8 mouse cellular contexts compared by ENCODE assay signal in genomic region chr4:82509771-82510170, GRCm38 (mm10).
A peak's percentile ranks its signal among the peaks of the same experiment; 100 is the strongest.
DNase-seq lines count a peak whose midpoint lies in the region; ATAC-seq and TF ChIP-seq lines count a peak whose summit lies in the region.

No protein-coding gene starts in this region.

- peak; percentile 44 for DNase-seq in kidney, adult 9 months
- DNase-seq in kidney, postnatal 4 days = no peak
- peak; percentile 16 for DNase-seq in forebrain, embryonic 10.5 days (ENCODE audit: extremely low spot score, low spot score)
- DNase-seq in hindbrain, postnatal 0 days (ENCODE audit: low spot score) = no peak
- no peak for DNase-seq in midbrain, postnatal 0 days (ENCODE audit: low spot score)
- no peak for DNase-seq in gastrocnemius, postnatal 14 days
- DNase-seq in frontal cortex, postnatal 10 days (ENCODE audit: low spot score in 2 of 2) = no peak
- DNase-seq in lung, postnatal 25 days (ENCODE audit: low spot score) = no peak

- H3K9me3 ChIP-seq in forebrain, embryonic 10.5 days = no peaks in the 10 kb centered on the region
- no peaks in the 10 kb centered on the region for H3K9me3 ChIP-seq in hindbrain, postnatal 0 days (ENCODE audit: low read length)
- no peaks in the 10 kb centered on the region for H3K9me3 ChIP-seq in midbrain, postnatal 0 days (ENCODE audit: low read length)

- ATAC-seq in hindbrain, postnatal 0 days = no peak
- no peak for ATAC-seq in midbrain, postnatal 0 days (ENCODE audit: low FRiP score)

- 20% methylated on average over 4 of the region's 4 CpGs for whole genome bisulfite sequencing in forebrain, embryonic 10.5 days
- WGBS in hindbrain, postnatal 0 days = 17% methylated on average over 4 of the region's 4 CpGs
- WGBS in midbrain, postnatal 0 days = 23% methylated on average over 4 of the region's 4 CpGs

- H3K9ac ChIP-seq in hindbrain, postnatal 0 days (replicated peaks; ENCODE audit: low read length) = peak overlapping the region; percentile 99
- H3K9ac ChIP-seq in midbrain, postnatal 0 days (replicated peaks; ENCODE audit: low read length, poor library complexity, severe bottlenecking) = no peak overlapping the region

- intact Hi-C loops in gastrocnemius, postnatal 14 days (cut with DNase I; ENCODE audit: low total_unique reads) = loop anchor here (5.0 kb wide), 1 partner anchor 33 kb away; no protein-coding TSS in a partner anchor

- H3K4me2 ChIP-seq in hindbrain, postnatal 0 days (ENCODE audit: low read depth, low read length) = peak overlapping the region; percentile 74
- peak overlapping the region; percentile 98 for H3K4me2 ChIP-seq in midbrain, postnatal 0 days (ENCODE audit: low read depth, low read length, poor library complexity, severe bottlenecking)

- no peaks in the 10 kb centered on the region for H3K36me3 ChIP-seq in forebrain, embryonic 10.5 days (replicated peaks)
- no peaks in the 10 kb centered on the region for H3K36me3 ChIP-seq in hindbrain, postnatal 0 days (ENCODE audit: insufficient read depth, low read length)
- H3K36me3 ChIP-seq in midbrain, postnatal 0 days (ENCODE audit: insufficient read depth, low read length) = no peaks in the 10 kb centered on the region

- H3K4me1 ChIP-seq in forebrain, embryonic 10.5 days = peaks cover 87% of the 10 kb centered on the region
- H3K4me1 ChIP-seq in hindbrain, postnatal 0 days (ENCODE audit: insufficient read depth, low read length) = peaks cover 4% of the 10 kb centered on the region; the same call in 1 of the 2 replicates
- no peaks in the 10 kb centered on the region for H3K4me1 ChIP-seq in midbrain, postnatal 0 days (ENCODE audit: insufficient read depth, low read length)

- no peak for TF ChIP-seq CTCF in hindbrain, postnatal 0 days (IDR thresholded peaks at IDR 0.05; ENCODE audit: low read depth)
- TF ChIP-seq CTCF in midbrain, postnatal 0 days (IDR thresholded peaks at IDR 0.05) = no peak

- peak overlapping the region; percentile 83; the same call in 1 of the 2 replicates for H3K4me3 ChIP-seq in forebrain, embryonic 10.5 days
- H3K4me3 ChIP-seq in hindbrain, postnatal 0 days (ENCODE audit: low read length) = peak overlapping the region; percentile 81
- H3K4me3 ChIP-seq in midbrain, postnatal 0 days (ENCODE audit: low read depth, low read length) = no peak overlapping the region

- H3K27ac ChIP-seq in forebrain, embryonic 10.5 days = peak overlapping the region; percentile 99
- H3K27ac ChIP-seq in hindbrain, postnatal 0 days = peak overlapping the region; percentile 98
- peak overlapping the region; percentile 34 for H3K27ac ChIP-seq in midbrain, postnatal 0 days (ENCODE audit: low read depth, low read length)

- peaks cover 13% of the 10 kb centered on the region for H3K27me3 ChIP-seq in forebrain, embryonic 10.5 days (ENCODE audit: poor library complexity, severe bottlenecking)
- no peaks in the 10 kb centered on the region for H3K27me3 ChIP-seq in hindbrain, postnatal 0 days (ENCODE audit: insufficient read depth, low read length)
- no peaks in the 10 kb centered on the region for H3K27me3 ChIP-seq in midbrain, postnatal 0 days (ENCODE audit: insufficient read depth, low read length)

Comparison
In these comparisons a context has a peak if more than half of its experiments do, and no peak if none do; other contexts are left out.
1. DNase-seq: peak in kidney, adult 9 months (single experiment) and forebrain, embryonic 10.5 days (single experiment); none in kidney, postnatal 4 days (0 of 2), hindbrain, postnatal 0 days (single experiment), midbrain, postnatal 0 days (single experiment), gastrocnemius, postnatal 14 days (single experiment), frontal cortex, postnatal 10 days (0 of 2) and lung, postnatal 25 days (single experiment).
2. H3K27ac ChIP-seq: peak in every context shown above with its lines; median percentile 99 in forebrain, embryonic 10.5 days; 98 in hindbrain, postnatal 0 days; 34 in midbrain, postnatal 0 days.